Mouse (Mus musculus): Measurements from ENCODE around the gene Sipa1l3. TPM values are rescaled to one million over a fixed set of nuclear protein-coding genes. Genes with fewer than 3 reads are reported as not detected.

Sipa1l3 gene
- total RNA-seq, 1 experiment from 2014 or later = 12.2 TPM

GRCm38 (mm10) chr7:29367166-29368003 lies 151.1 kb downstream of the Sipa1l3 start:
- ATAC-seq (replicated peaks; ENCODE audit: insufficient number of reproducible peaks, low FRiP score, low TSS enrichment, poor library complexity, severe bottlenecking) = no peak

- no peak for ATAC-seq (replicated peaks; ENCODE audit: insufficient number of reproducible peaks, low FRiP score, low TSS enrichment, poor library complexity, severe bottlenecking)
These were observed 154.4 kb downstream of the Sipa1l3 start for GRCm38 (mm10) chr7:29364052-29364451.

GRCm38 (mm10) chr7:29361497-29361896 lies 156.9 kb downstream of the Sipa1l3 start:
- ATAC-seq (replicated peaks; ENCODE audit: insufficient number of reproducible peaks, low FRiP score, low TSS enrichment, poor library complexity, severe bottlenecking) = no peak

GRCm38 (mm10) chr7:29355406-29355805 lies 163.0 kb downstream of the Sipa1l3 start:
- no peak for ATAC-seq (replicated peaks; ENCODE audit: insufficient number of reproducible peaks, low FRiP score, low TSS enrichment, poor library complexity, severe bottlenecking)

GRCm38 (mm10) chr7:29354161-29354560 lies 164.3 kb downstream of the Sipa1l3 start:
- ATAC-seq (replicated peaks; ENCODE audit: insufficient number of reproducible peaks, low FRiP score, low TSS enrichment, poor library complexity, severe bottlenecking) = no peak

- no peak for ATAC-seq (replicated peaks; ENCODE audit: insufficient number of reproducible peaks, low FRiP score, low TSS enrichment, poor library complexity, severe bottlenecking)
These were observed 166.2 kb downstream of the Sipa1l3 start for GRCm38 (mm10) chr7:29352246-29352645.

- no peak for ATAC-seq (replicated peaks; ENCODE audit: insufficient number of reproducible peaks, low FRiP score, low TSS enrichment, poor library complexity, severe bottlenecking)
These were observed 168.0 kb downstream of the Sipa1l3 start for GRCm38 (mm10) chr7:29350489-29350888.

GRCm38 (mm10) chr7:29346212-29346611 lies 172.2 kb downstream of the Sipa1l3 start:
- no peak for ATAC-seq (replicated peaks; ENCODE audit: insufficient number of reproducible peaks, low FRiP score, low TSS enrichment, poor library complexity, severe bottlenecking)

GRCm38 (mm10) chr7:29345534-29345933 lies 172.9 kb downstream of the Sipa1l3 start:
- ATAC-seq (replicated peaks; ENCODE audit: insufficient number of reproducible peaks, low FRiP score, low TSS enrichment, poor library complexity, severe bottlenecking) = no peak

GRCm38 (mm10) chr7:29343746-29344145 lies 174.7 kb downstream of the Sipa1l3 start:
- no peak for ATAC-seq (replicated peaks; ENCODE audit: insufficient number of reproducible peaks, low FRiP score, low TSS enrichment, poor library complexity, severe bottlenecking)

GRCm38 (mm10) chr7:29342489-29343092 lies 175.8 kb downstream of the Sipa1l3 start:
- no peak for ATAC-seq (replicated peaks; ENCODE audit: insufficient number of reproducible peaks, low FRiP score, low TSS enrichment, poor library complexity, severe bottlenecking)

- ATAC-seq (replicated peaks; ENCODE audit: insufficient number of reproducible peaks, low FRiP score, low TSS enrichment, poor library complexity, severe bottlenecking) = no peak
These were observed 176.7 kb downstream of the Sipa1l3 start for GRCm38 (mm10) chr7:29341722-29342121.

GRCm38 (mm10) chr7:29340838-29341237 lies 177.6 kb downstream of the Sipa1l3 start:
- no peak for ATAC-seq (replicated peaks; ENCODE audit: insufficient number of reproducible peaks, low FRiP score, low TSS enrichment, poor library complexity, severe bottlenecking)

GRCm38 (mm10) chr7:29340247-29340646 lies 178.2 kb downstream of the Sipa1l3 start:
- ATAC-seq (replicated peaks; ENCODE audit: insufficient number of reproducible peaks, low FRiP score, low TSS enrichment, poor library complexity, severe bottlenecking) = no peak

GRCm38 (mm10) chr7:29338984-29339679 lies 179.3 kb downstream of the Sipa1l3 start:
- no peak for ATAC-seq (replicated peaks; ENCODE audit: insufficient number of reproducible peaks, low FRiP score, low TSS enrichment, poor library complexity, severe bottlenecking)

- no peak for ATAC-seq (replicated peaks; ENCODE audit: insufficient number of reproducible peaks, low FRiP score, low TSS enrichment, poor library complexity, severe bottlenecking)
These were observed 180.0 kb downstream of the Sipa1l3 start for GRCm38 (mm10) chr7:29338351-29338919.

GRCm38 (mm10) chr7:29337766-29338165 lies 180.7 kb downstream of the Sipa1l3 start:
- ATAC-seq (replicated peaks; ENCODE audit: insufficient number of reproducible peaks, low FRiP score, low TSS enrichment, poor library complexity, severe bottlenecking) = no peak

GRCm38 (mm10) chr7:29336795-29337319 lies 181.6 kb downstream of the Sipa1l3 start:
- ATAC-seq (replicated peaks; ENCODE audit: insufficient number of reproducible peaks, low FRiP score, low TSS enrichment, poor library complexity, severe bottlenecking) = no peak
